Mouse (Mus musculus) embryonic fibroblast, embryonic 13.5 days (primary cell): Measurements from ENCODE around the gene Gpam. TPM values are rescaled to one million over a fixed set of nuclear protein-coding genes. Genes with fewer than 3 reads are reported as not detected.

Experiments
- H3K27ac ChIP-seq: 2 replicates; pipeline ENCODE4 v1.5.1; 2012; ENCODE audit warnings: low read length, control low read depth, inconsistent platforms; ENCODE audit not compliant: insufficient read depth
- H3K4me1 ChIP-seq: 2 replicates; pipeline ENCODE4 v1.6.1; 2011; ENCODE audit warnings: low read length; ENCODE audit not compliant: control insufficient read depth, insufficient read depth
- H3K4me3 ChIP-seq: 2 replicates; pipeline ENCODE4 v1.5.1; 2011; ENCODE audit warnings: mild to moderate bottlenecking, control low read depth, low read length; ENCODE audit not compliant: insufficient read depth
- CTCF ChIP-seq: IDR thresholded peaks from 2 replicates; pipeline ENCODE4 v1.5.1; 2011; ENCODE audit warnings: mild to moderate bottlenecking, control low read depth, low read length, moderate library complexity, borderline replicate concordance; ENCODE audit not compliant: insufficient read depth
- POLR2A ChIP-seq: IDR thresholded peaks from 2 replicates; pipeline ENCODE4 v1.6.1; 2011; ENCODE audit warnings: low read depth, mild to moderate bottlenecking, control low read depth, low read length, moderate library complexity
- polyA plus RNA-seq: library from polyadenylated mRNA; stranded (reverse); fragments of >200 nt; gene quantifications from 2 replicates; pipeline ENCODE4 v1.2.4, GENCODE M21; 2011; ENCODE audit warnings: low read depth; ENCODE audit not compliant: missing spikeins, insufficient read length

Gpam gene
- polyA plus RNA-seq, 1 experiment = 13.7 TPM

GRCm38 (mm10) chr19:55143391-55144300 lies 16.6 kb upstream of the Gpam start:
- Histone ChIP-seq H3K4me1 (no peaks in the 10 kb centered on the region), H3K27ac (no peak overlapping the region), H3K4me3 (no peak overlapping the region)
- TF ChIP-seq POLR2A (no peak), CTCF (no peak)

- Histone ChIP-seq H3K4me3 (no peak overlapping the region), H3K4me1 (no peaks in the 10 kb centered on the region), H3K27ac (no peak overlapping the region)
- no peak for TF ChIP-seq POLR2A
- TF ChIP-seq CTCF = no peak
Observed at GRCm38 (mm10) chr19:55139301-55139700, 12.3 kb upstream of the Gpam start.

GRCm38 (mm10) chr19:55138506-55138905 lies 11.5 kb upstream of the Gpam start:
- H3K4me3 ChIP-seq = no peak overlapping the region
- no peak overlapping the region for H3K27ac ChIP-seq
- no peaks in the 10 kb centered on the region for H3K4me1 ChIP-seq
- TF ChIP-seq POLR2A (no peak), CTCF (no peak)

- TF ChIP-seq POLR2A = no peak
- no peak for TF ChIP-seq CTCF
- Histone ChIP-seq H3K27ac (no peak overlapping the region), H3K4me3 (no peak overlapping the region)
Observed at GRCm38 (mm10) chr19:55137884-55138283, 10.8 kb upstream of the Gpam start.

GRCm38 (mm10) chr19:55136693-55137427 lies 9.8 kb upstream of the Gpam start:
- no peaks in the 10 kb centered on the region for H3K4me1 ChIP-seq
- TF ChIP-seq CTCF (no peak), POLR2A (no peak)
- no peak overlapping the region for H3K27ac ChIP-seq
- H3K4me3 ChIP-seq = no peak overlapping the region

More at GRCm38 (mm10) chr19:55137884-55138283, 10.8 kb upstream of the Gpam start:
- no peaks in the 10 kb centered on the region for H3K4me1 ChIP-seq

- no peak overlapping the region for H3K27ac ChIP-seq
- TF ChIP-seq CTCF = no peak
- TF ChIP-seq POLR2A = no peak
- no peaks in the 10 kb centered on the region for H3K4me1 ChIP-seq
- H3K4me3 ChIP-seq = no peak overlapping the region
Observed at GRCm38 (mm10) chr19:55135918-55136317, 8.9 kb upstream of the Gpam start.

GRCm38 (mm10) chr19:55134521-55134920 lies 7.5 kb upstream of the Gpam start:
- no peak overlapping the region for H3K27ac ChIP-seq
- no peak overlapping the region for H3K4me3 ChIP-seq
- TF ChIP-seq POLR2A (no peak), CTCF (no peak)
- H3K4me1 ChIP-seq = no peaks in the 10 kb centered on the region

GRCm38 (mm10) chr19:55132476-55132875 lies 5.4 kb upstream of the Gpam start:
- no peak overlapping the region for H3K27ac ChIP-seq
- no peak for TF ChIP-seq CTCF
- TF ChIP-seq POLR2A = no peak
- H3K4me3 ChIP-seq = no peak overlapping the region
- H3K4me1 ChIP-seq = no peaks in the 10 kb centered on the region

- H3K4me1 ChIP-seq = no peaks in the 10 kb centered on the region
- no peak overlapping the region for H3K4me3 ChIP-seq
- H3K27ac ChIP-seq = no peak overlapping the region
- TF ChIP-seq POLR2A (no peak), CTCF (no peak)
Observed at GRCm38 (mm10) chr19:55131747-55132146, 4.7 kb upstream of the Gpam start.

GRCm38 (mm10) chr19:55128469-55128868 lies 1.4 kb upstream of the Gpam start:
- H3K4me3 ChIP-seq = no peak overlapping the region
- H3K27ac ChIP-seq = no peak overlapping the region
- TF ChIP-seq POLR2A (no peak), CTCF (no peak)
- no peaks in the 10 kb centered on the region for H3K4me1 ChIP-seq
